Mouse (Mus musculus) retina, postnatal 7 days (tissue): ENCODE measurements around the gene Asb5.
A peak's percentile ranks its signal among the peaks of the same experiment; 100 is the strongest.
"Not testable (repeated sequence)": the region's sequence is repeated elsewhere in the genome, so short reads cannot be mapped to it uniquely, and the experiment has no call there.

Experiments
- DNase-seq: peaks from one replicate; pipeline ENCODE4 v3.0.0-alpha.2; 2012; ENCODE audit warnings: low read depth, low spot score

Gene Asb5

DNA sequence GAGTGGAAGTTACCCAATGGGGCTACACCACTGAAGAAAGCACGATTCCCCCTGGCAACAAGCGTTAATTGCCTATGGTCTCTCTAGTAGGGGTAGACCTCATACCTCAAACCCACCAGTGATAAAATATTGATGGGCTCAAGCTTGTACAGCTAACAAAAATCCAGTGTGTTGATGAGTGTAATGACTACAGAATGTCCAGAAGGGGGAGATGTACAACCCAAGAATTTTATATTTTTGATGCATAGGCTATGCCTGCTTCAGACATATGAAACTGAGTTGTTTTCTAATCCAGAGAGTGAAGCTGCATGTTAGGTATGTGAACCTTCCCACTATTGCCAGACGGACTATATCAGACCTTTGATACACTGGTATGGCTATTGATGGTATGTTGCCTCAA, 7.9 kb downstream of the Asb5 start:
- no peak for DNase-seq

DNA sequence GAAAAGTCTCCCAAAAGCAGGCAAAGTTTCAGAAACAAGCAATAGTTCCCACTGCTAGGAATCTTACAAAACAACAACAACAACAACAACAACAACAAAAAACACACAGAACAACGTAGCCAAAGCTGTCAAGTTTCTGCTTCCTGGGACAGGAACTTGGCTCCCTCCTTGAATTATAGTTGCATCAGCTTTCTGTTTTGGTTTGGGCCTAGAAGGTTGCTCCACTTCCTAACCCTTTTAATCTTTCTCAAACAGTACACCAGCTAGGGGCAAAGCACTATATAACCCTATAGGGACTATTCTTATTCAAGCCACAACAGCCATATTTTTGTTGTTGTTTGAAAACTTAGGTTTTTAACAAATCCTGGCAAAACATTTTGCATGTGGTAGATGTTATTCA, 12.0 kb downstream of the Asb5 start:
- no peak for DNase-seq

DNA sequence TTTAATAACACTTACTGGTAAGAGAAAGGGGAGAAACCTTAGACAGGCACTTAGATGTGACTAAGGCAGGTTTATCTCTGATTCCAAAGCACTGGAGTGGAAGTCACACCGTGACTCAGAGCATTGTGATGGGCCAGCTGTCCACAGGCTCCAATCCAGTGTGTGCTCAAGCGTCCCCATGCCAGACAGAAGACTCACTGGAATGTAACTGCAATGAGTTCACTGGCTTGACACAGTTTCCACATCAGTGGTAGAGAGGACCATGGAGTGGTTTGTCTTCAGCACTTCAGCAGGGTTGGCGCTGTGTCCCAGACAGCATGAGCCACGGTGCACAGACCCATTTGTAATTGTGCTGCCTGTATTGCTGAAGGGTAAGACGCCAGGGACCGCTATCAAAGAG, 19.0 kb downstream of the Asb5 start:
- DNase-seq: no peak

DNA sequence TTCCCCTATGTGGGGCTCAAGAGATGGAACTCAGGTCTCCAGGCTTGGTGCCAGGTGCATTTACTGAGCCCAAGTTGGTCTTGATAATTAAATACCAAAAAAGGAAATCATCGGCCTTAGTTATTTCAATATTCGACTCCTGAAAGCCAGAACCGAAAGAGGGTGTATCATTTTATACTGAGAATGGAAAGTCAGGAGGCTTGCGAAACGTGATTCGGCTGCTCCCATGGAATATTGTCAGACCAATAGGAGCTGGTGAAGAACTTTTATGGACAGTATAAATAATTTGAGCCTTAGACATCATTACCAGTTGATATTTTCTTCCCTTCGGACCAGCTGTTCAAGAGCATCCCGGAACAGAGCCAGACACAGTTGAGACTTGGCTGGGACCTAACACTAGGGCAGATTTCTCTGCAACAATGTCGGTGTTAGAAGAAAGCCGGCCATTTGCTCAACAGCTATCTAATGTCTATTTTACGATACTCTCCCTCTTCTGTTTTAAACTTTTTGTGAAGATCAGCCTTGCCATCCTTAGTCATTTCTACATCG, 20.7 kb downstream of the Asb5 start:
- no peak for DNase-seq

DNA sequence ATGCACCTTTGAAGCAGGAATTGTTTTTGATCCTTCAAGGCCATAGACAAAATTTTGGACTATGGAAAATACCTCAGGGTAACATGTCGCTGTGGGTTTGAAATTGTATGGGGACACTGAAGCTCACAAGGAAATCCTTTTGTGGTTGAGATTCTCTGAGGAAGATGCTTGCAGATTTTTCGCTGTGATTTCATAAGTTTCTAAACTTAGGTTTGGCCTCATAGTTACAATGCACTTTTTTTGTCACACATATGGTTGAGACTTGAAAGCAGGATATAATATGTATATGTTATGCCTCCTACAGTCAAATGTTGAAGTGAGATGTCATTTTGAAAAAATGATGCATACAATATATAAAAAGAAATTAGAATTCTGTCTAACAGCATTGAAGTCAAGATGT, 25.5 kb downstream of the Asb5 start:
- no peak for DNase-seq

DNA sequence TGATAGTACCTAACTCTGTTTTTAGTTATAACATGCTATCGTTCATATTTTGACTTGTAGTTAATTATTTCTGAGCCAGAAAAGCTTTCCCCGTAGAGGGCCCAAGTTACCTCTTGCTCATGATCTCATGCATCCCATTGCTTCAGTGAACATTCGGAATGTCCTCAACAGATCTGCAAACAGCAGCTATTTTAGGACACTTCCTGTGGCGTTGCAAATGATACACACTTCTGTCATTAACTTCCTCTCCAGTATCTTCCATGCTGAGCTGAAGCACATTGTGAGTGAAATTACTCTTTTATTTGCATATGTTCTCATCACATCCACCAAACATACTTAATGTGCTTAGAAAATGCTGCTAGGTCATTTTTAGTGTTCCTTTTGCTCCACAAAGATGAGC, 32.8 kb downstream of the Asb5 start:
- no peak for DNase-seq

DNA sequence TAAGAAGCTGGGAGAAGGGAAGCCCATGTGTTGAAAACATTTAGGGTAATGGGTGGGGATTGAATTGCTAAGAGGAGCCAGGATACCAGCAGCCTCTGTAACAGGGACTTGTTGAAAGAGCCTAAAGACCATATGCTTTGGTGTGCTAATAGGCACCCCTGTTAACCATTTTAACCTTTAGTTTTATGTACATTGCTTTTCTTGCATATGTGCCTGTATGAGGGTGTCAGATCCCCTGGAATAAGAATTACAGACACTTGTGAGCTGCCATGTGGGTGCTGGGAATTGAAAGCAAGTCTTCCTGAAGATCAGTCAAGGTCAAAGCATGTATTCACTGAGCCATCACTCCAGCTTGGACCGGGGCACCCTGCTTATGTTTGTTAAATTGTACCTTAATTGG, 35.8 kb downstream of the Asb5 start:
- no peak for DNase-seq

DNA sequence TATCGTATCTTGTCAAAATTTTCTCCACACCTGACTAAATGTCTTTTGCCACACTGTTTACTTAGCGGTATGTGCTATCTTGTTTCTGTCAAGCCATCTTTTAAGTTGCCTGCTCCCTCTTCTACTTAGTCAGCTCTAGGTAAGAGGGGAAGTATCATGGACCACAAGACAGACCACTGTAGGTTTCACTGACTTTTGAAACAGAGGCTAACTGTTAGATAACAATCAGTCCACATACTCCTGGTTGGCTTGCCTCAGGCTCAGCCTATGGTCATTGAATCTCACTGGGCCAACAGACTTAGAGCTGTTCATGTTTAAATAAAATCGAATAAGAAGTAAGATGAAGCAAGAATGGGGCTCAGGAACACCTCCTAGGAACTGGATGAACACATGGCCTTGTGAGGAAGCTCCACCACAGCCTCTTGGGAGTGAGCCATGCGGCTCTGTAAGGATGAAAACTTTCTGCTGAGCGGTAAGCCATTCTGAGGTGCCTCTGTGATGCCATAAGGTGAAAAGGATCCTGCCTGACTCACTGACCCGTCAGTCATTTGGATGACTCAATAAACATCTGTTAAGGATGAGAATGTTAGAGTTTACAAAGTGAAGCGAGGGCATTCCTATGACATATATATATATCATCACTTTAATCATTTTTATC, 36.4 kb downstream of the Asb5 start:
- DNase-seq: no peak

DNA sequence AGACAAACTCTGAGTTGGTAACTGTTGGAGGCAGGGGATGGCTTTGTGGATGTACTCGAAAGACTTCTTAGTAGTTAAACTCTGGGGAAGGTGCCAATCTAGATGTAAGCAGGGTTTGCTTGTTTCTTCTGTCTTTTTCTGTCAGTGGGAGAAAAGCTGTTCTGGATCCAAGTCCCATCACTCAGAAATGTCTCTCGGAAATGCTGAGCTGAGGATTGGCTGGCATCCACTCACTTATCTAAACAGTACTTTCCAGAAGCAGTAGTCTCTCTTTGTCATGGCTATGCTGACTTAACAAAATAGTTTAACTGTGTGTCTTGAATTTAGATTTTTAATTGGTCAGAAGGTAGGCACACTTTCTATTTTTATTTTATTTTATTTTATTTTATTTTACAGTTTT, 37.8 kb downstream of the Asb5 start:
- no peak for DNase-seq

DNA sequence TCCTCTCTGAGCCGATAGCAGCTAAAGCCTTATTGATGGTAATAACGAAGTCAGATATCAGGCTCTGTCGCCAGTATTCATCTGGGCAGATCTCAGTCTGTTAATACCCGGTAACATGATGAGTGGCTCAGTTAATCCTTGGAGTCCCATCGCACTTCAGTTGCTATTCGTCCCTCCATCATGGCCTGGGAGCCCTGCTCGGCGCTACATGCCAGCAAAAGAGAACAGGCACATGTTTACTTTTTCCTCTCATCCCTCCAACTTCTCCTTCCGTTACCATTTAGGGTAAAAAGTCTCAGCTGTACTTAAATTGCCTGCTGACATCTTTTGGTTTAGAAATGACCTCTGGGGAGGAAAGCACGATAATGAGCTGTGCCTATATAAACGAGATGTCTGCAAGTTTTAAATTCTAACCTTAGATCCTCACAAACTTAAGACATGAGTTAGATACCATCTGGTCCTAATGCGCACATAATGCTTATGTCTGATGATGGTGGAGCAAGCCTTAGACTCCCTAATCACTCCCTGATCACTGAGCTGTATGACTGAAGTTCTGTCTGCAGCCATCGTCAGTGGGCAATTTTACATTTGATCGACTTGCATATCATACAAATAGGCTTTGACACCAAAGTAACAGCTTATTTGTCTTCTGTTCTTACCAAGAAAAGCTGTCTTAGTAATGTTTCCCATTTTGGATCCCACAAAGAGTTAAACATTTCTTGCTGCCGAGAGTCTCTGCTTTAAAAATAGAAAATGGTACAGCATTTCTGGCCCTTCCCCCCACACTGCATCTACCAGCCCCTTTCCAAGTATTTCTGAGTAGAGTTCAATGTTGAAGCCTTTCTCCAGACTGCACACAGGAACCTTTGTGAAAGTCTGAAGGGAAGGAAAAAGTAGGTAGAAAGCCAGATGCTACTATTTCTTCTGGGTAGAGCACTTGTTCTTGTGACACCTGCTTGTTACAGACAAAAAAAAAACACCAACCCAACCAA, 41.5 kb downstream of the Asb5 start:
- no peak for DNase-seq

DNA sequence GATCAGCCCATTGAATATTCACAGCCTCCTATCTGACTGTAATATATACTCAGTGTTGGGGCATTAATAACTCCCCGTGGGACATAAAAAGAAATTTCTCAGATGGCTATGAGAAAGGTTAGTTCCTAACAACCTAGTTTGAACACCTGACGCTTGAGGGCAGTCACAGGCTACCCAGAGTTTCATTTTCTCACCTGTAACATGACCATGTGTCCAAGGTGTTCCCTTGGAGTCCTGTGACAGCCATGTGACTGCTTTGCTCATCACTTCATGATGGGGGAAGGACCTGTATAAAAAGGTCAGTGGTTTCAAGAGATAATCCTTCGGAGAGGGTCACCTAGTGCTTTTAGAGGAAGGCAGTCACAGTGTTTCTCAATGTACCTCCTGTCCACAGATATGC, 52.1 kb downstream of the Asb5 start:
- no peak for DNase-seq

DNA sequence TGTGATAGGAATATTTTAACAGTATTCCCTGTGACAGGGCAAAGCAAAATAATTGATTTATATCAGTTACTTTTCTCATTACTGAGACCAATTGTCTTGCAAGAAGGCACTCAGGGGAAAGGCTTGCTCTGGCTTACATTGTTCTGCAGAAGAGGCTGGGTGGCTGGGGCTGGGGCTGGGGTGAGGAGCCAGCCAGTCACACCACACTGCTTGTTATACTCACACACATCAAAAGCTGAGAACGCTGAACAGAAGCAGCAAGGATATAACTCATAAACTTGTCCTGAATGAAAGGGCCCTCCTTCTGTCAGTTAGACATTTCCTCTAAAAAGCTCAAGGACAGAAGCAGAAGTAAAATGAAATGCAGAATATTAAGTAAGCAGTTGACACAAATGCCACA, 53.5 kb downstream of the Asb5 start:
- no peak for DNase-seq

DNA sequence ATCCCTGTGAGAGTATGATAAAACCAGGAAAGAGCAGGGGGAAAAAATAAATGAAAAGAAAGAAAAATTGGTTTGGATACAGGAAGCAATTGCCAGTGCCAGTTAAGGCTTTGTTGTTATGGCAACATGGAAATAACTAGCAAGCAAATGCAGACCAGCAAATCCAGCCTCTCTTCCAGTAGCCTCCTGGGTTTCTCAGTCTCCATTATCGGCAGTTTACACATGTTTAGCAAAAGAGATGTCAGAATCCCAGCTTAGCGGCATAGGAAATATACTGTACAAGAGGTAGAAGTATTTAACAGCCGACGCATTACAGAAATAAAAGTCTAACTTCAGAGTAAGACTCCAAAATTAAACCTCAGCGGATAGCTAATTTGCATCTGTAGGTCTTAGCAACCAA, 65.3 kb downstream of the Asb5 start:
- no peak for DNase-seq

DNA sequence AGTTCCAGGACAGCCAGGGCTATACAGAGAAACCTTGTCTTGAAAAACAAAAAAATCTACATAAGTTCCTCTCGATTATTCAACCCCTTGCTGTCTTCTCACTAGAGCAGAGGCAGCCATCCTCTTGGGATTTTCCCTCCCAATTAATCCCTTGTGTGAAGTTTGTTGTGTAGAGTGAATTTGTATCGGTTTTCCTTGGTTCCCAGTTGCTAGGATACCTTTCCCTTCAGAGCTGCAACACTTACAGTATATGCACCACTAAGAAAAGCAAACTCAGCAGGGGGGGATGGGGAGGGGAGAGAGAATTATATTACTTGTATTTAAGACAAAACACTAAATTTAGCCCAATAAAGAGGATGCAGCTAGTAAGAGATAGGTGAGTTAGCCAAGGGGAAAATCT, 66.7 kb downstream of the Asb5 start:
- no peak for DNase-seq

DNA sequence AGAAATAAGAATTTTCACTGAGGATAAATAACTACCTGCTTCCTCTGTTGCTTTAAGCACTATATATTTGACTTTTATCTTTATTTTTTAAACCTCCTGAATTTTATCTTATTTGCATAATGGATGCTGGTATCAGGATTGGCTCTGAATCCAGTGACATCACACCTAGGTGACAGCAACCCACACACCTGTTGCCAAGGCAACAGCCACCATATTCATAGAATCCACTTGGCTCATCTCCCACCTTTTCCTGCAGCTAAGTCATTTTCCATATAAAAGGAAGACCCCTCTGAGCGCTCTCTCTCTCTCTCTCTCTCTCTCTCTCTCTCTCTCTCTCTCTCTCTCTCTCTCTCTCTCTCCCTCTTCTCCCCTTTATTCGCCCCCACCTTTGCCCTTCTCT, 67.6 kb downstream of the Asb5 start:
- no peak for DNase-seq

DNA sequence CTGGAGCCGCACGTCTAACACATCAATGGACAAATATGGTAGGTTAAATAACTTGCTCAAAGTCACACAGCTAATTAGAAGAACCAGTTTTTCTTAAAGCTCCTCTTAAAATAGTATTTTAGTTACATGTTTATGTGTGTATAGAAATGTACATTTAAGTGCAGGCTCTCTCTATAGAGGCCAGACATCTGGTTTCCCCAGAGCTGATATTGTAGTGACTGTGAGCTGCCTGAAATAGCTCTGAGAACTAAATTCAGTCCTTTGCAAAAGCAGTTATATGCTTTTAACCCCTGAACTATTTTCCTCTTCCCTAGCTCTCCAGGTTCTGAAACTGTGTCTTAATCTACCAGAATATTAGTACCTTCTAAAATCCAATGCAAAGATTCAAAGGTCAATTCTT, 68.0 kb downstream of the Asb5 start:
- DNase-seq: no peak

DNA sequence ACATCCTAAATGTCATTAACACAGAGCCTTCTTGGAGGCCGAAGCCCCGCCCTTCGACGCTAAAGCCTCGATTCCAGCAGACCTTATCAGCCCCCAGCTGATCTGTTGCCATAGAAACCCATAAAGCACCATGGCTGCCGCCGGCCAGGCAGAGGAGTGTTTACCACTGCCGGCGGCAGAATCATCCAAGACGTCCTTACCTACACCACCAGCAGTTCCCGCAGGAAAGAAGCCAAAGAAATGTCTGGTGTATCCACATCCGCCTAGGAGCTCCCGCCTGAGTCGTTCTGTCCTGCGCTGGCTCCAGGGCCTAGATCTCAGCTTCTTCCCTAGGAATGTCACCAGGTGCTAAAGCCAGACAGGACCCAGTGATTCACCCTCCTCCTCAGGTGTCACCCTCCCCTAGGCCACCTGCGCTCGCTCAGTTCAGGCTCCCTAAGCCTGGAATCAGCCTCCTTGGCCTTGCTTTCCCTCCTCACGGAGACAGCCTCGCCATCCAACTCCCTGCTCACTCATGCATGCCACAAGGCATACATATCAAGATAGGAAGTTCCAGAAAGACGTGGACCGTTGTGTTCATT, 71.4 kb downstream of the Asb5 start, which contains the start of gene Spata4:
Gene Spata4, plus strand, starts transcription at position 111 of the 581 bp plus-strand sequence.
- DNase-seq: peak; percentile 1

DNA sequence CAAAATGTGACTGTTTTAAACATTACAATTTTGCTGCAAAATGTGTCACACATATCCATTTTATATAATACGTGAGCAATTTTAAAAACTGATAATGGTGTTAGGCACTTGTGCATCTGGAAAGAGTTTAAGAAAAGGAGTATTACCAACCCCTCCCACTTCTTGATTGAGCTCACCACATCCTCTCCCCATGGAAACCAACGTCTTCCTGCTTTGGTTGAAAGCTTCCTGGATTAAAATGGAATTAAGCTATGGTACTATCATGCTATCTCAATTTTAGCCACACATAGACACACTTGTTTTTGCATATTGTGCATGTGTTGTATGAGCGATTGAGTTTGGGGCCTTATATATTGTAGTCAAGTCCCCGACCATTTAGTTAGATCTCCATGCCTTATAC, 74.1 kb downstream of the Asb5 start:
- DNase-seq: no peak

DNA sequence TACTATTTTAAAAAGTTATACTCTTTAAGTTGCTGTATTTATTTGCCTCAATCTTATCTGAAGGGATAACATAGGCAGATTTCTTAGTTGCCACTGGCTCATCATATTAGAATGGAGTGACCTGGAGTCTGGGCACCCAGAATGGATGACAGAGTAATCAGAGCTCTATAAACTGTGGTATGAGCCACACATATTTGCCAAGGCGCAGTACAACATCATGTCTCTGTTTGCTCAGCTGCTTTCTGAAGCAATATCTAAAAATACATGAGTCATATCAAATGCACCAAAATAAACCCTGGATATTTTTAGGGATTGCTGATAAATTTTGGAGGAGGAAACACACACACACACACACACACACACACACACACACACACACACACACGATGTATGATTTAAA, 80.0 kb downstream of the Asb5 start:
- no peak for DNase-seq

DNA sequence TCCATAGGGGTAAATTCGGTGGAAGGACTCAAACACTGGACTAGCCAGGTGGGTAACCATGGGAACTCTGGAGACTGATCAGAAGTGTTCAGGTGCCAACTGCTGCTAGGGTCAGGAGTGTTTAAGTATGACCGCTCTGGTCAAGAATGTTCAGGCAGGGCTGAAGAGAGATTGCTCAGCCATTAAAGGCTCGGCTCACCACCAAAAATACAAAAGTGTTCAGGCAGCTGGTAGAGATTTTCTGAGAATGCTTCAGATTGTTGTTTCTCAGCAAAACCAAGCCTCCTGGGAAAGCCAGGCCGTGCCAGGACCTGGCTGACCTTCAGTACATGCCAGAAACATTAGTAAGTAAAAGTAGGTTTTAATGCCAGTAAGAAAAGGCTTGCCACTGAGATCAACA, 80.9 kb downstream of the Asb5 start:
- DNase-seq: no peak

DNA sequence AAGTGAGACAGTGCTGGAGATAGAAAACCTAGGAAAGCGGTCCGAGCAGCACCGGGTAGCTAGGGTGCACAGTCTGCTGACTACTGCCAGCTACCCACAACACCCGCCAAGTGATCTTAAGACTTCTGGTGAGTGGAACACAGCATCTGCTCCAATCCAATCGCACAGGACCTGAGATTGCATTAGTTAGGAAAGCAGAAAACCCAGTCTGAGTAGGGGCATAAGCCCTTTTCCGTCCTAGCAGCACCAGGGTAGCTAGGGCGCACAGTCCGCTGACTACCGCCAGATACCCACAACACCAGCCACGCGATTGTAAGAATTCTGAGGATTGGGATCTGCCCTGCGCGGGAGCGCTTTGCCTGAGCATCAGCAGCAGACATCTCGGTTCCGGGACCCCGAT, 87.3 kb downstream of the Asb5 start:
- DNase-seq: not testable (repeated sequence)
